ENCODE assay signal across 25 mouse cellular contexts in genomic region chr3:87322557-87322956, GRCm38 (mm10). TPM values are rescaled to one million over a fixed set of nuclear protein-coding genes. Genes with fewer than 3 reads are reported as not detected.
DNase-seq lines count a peak whose midpoint lies in the region; ATAC-seq and TF ChIP-seq lines count a peak whose summit lies in the region.
"Had no signal": no experiment of that assay in that cellular context is flagged by ENCODE, and none has a peak within 500 bp of the region (broad histone marks: within the 10 kb centered on the region; RNA-seq: fewer than 3 reads in every experiment).

No protein-coding gene starts in this region.

- TF ChIP-seq POLR2A in brain, embryonic 14.5 days (IDR thresholded peaks at IDR 0.05; ENCODE audit: borderline replicate concordance, extremely low read depth, insufficient read depth, insufficient read length, poor library complexity, severe bottlenecking): no peak

- H3K9ac ChIP-seq in lung, embryonic 14.5 days: no peak overlapping the region
- H3K9ac ChIP-seq: embryonic facial prominence, embryonic 13.5 days; forebrain, postnatal 0 days; heart, embryonic 13.5 days; hindbrain, embryonic 15.5 days; liver, embryonic 15.5 days had no signal

- H3K27ac ChIP-seq in lung, embryonic 14.5 days (ENCODE audit: low read depth): no peak overlapping the region
- H3K27ac ChIP-seq: embryonic facial prominence, embryonic 13.5 days; heart, embryonic 13.5 days; hindbrain, embryonic 15.5 days; liver, embryonic 15.5 days; stomach, postnatal 0 days had no signal

- no peak overlapping the region for H3K4me3 ChIP-seq in lung, embryonic 14.5 days (ENCODE audit: low read depth, low read length)
- H3K4me3 ChIP-seq: embryonic facial prominence, embryonic 13.5 days; heart, embryonic 13.5 days; hindbrain, embryonic 15.5 days; liver, embryonic 15.5 days had no signal

- intact Hi-C loops in heart, postnatal 14 days (cut with DNase I): loop anchor here (10.0 kb wide), 1 partner anchor 242 kb away; no protein-coding TSS in a partner anchor

- no peaks in the 10 kb centered on the region for H3K4me1 ChIP-seq in lung, embryonic 14.5 days (ENCODE audit: insufficient read depth)
- H3K4me1 ChIP-seq: embryonic facial prominence, embryonic 13.5 days; heart, embryonic 13.5 days; hindbrain, embryonic 15.5 days; liver, embryonic 15.5 days had no signal

- H3K9me3 ChIP-seq in lung, embryonic 14.5 days (ENCODE audit: low read depth, low read length): no peaks in the 10 kb centered on the region
- H3K9me3 ChIP-seq: embryonic facial prominence, embryonic 13.5 days; heart, embryonic 13.5 days; hindbrain, embryonic 15.5 days; liver, embryonic 15.5 days had no signal

- H3K27me3 ChIP-seq in lung, embryonic 14.5 days (ENCODE audit: insufficient read depth, low read length): no peaks in the 10 kb centered on the region
- H3K27me3 ChIP-seq: embryonic facial prominence, embryonic 13.5 days; heart, embryonic 13.5 days; hindbrain, embryonic 15.5 days; liver, embryonic 15.5 days had no signal

- no peaks in the 10 kb centered on the region for H3K36me3 ChIP-seq in lung, embryonic 14.5 days (ENCODE audit: insufficient read depth)
- H3K36me3 ChIP-seq: embryonic facial prominence, embryonic 13.5 days; heart, embryonic 13.5 days; hindbrain, embryonic 15.5 days; liver, embryonic 15.5 days had no signal

- 47% methylated on average over 4 of the region's 4 CpGs for WGBS in lung, embryonic 14.5 days

- TF ChIP-seq CTCF in lung, embryonic 14.5 days (IDR thresholded peaks at IDR 0.05; ENCODE audit: low read depth): no peak
- no peak for TF ChIP-seq CTCF in brain, embryonic 14.5 days (IDR thresholded peaks at IDR 0.05; ENCODE audit: borderline replicate concordance, extremely low read depth, insufficient read depth, insufficient read length)

- H3K4me2 ChIP-seq in lung, embryonic 14.5 days: no peak overlapping the region
- H3K4me2 ChIP-seq: embryonic facial prominence, embryonic 13.5 days; heart, embryonic 13.5 days; hindbrain, embryonic 15.5 days; liver, embryonic 15.5 days had no signal

- peak; percentile 33 for DNase-seq in lung, embryonic 14.5 days
- no peak for DNase-seq in lung, adult 18-20 months
- peak; percentile 63 for DNase-seq in ES-CJ7 (ENCODE audit: low read depth, low spot score)
- peak; percentile 51 for DNase-seq in brain, embryonic 14.5 days (ENCODE audit: low read depth)
- peak; percentile 2 for DNase-seq in mesoderm, embryonic 11.5 days (ENCODE audit: low read depth, low spot score)
- DNase-seq in heart, postnatal 14 days: no peak
- DNase-seq in kidney, postnatal 36 days: no peak
- DNase-seq: adrenal gland, adult 8-10 months; cerebellum, adult 11 months; forebrain, postnatal 0 days; heart, adult 11 months; heart, postnatal 36 days; lung, postnatal 14 days; right cerebral cortex, adult 18-20 months had no signal

- ATAC-seq in lung, embryonic 14.5 days (ENCODE audit: insufficient read depth): no peak
- ATAC-seq: forebrain, postnatal 0 days; intestine, embryonic 16.5 days had no signal

RNA-seq across cellular contexts. Expression of gene Cd5l, which starts 35.1 kb away (rescaled TPM):
- polyA plus RNA-seq in lung, embryonic 14.5 days (2014; fragmentation: Nextera tagmentation; extraction: Ambion mirVana): 0.12 and 0.27 TPM in 2 replicates
- polyA plus RNA-seq in brain, embryonic 14.5 days (2012; rRNA removed): 0.14 and 0.36 TPM in 2 replicates
- 1 to 10 TPM; 1.5 to 3.0 TPM for total RNA-seq in heart, postnatal 14 days (2021)
- total RNA-seq: forebrain, postnatal 0 days; gastrocnemius, adult 18-20 months; layer of hippocampus, adult 18-20 months; layer of hippocampus, postnatal 25 days; left cerebral cortex, postnatal 25 days; megakaryocyte-erythroid progenitor cell, adult 5-6 weeks had no signal
- polyA plus RNA-seq: forebrain, postnatal 0 days; heart, embryonic 13.5 days had no signal

RNA-seq across cellular contexts. Expression of gene Fcrl1, which starts 53.6 kb away (rescaled TPM):
- 0.20 TPM in 1 of 2 replicates, not detected in the other for polyA plus RNA-seq in lung, embryonic 14.5 days (2014; fragmentation: Nextera tagmentation; extraction: Ambion mirVana)
- polyA plus RNA-seq in brain, embryonic 14.5 days (2012; rRNA removed): 0.07 TPM in 1 of 2 replicates, not detected in the other
- under 1 TPM in 1 of 2 experiments, not detected in 1; 0.27 TPM for total RNA-seq in heart, postnatal 14 days (2021)
- total RNA-seq: forebrain, postnatal 0 days; gastrocnemius, adult 18-20 months had no signal

RNA-seq across cellular contexts. Expression of gene Fcrls, which starts 59.0 kb away (rescaled TPM):
- polyA plus RNA-seq in lung, embryonic 14.5 days (2014; fragmentation: Nextera tagmentation; extraction: Ambion mirVana): 11.0 and 11.1 TPM in 2 replicates
- polyA plus RNA-seq in brain, embryonic 14.5 days (2012; rRNA removed): 5.9 and 8.9 TPM in 2 replicates
- 1 to 10 TPM; 9.3 to 9.9 TPM for total RNA-seq in heart, postnatal 14 days (2021)
- total RNA-seq: megakaryocyte-erythroid progenitor cell, adult 5-6 weeks had no signal

Comparison
In these comparisons a context has a peak if more than half of its experiments do, and no peak if none do; other contexts are left out.
1. DNase-seq: peak in lung, embryonic 14.5 days (single experiment), ES-CJ7 (single experiment), brain, embryonic 14.5 days (single experiment) and mesoderm, embryonic 11.5 days (single experiment); none in lung, adult 18-20 months (0 of 2), heart, postnatal 14 days (0 of 2) and kidney, postnatal 36 days (0 of 2).